ENCODE assay signal across 10 mouse cellular contexts in the genomic region with DNA sequence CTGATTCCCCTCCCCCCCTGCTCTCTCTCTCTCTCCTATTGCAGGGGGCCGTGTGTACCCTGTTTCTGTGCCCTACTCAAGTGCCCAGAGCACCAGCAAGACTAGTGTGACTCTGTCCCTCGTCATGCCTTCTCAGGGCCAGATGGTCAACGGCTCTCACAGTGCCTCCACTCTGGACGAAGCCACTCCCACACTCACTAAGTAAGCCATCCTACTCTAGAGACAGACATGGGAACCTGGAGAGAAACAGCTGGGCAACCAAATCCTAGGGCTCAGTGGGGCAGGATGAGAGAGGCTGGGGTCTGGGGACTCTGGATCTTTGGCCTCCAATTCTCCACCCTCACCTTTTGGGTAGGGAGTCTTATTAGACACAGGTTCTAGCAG. TPM values are rescaled to one million over a fixed set of nuclear protein-coding genes. Genes with fewer than 3 reads are reported as not detected.
DNase-seq lines count a peak whose midpoint lies in the region; ATAC-seq and TF ChIP-seq lines count a peak whose summit lies in the region.
"Had no signal": no experiment of that assay in that cellular context is flagged by ENCODE, and none has a peak within 500 bp of the region (broad histone marks: within the 10 kb centered on the region; RNA-seq: fewer than 3 reads in every experiment).

No protein-coding gene starts in this region.

- H3K4me2 ChIP-seq in lung, embryonic 15.5 days: no peak overlapping the region
- no peak overlapping the region for H3K4me2 ChIP-seq in intestine, embryonic 14.5 days (ENCODE audit: low read length)
- H3K4me2 ChIP-seq: neural tube, embryonic 13.5 days had no signal

- TF ChIP-seq CTCF in gastrocnemius, adult 2 months (IDR thresholded peaks at IDR 0.05): no peak
- TF ChIP-seq CTCF in small intestine, adult 2 months (IDR thresholded peaks at IDR 0.05; ENCODE audit: extremely low read depth, insufficient read length, insufficient replicate concordance, low read depth, low read length): no peak

- intact Hi-C loops in gastrocnemius, adult 2 months (cut with DNase I): no loop called here

- 42% methylated on average over 4 of the region's 4 CpGs for WGBS in lung, embryonic 15.5 days
- WGBS in intestine, embryonic 14.5 days: 38% methylated on average over 4 of the region's 4 CpGs
- 35% methylated on average over 4 of the region's 4 CpGs for WGBS in small intestine, adult 2 months

- H3K9ac ChIP-seq in lung, embryonic 15.5 days: no peak overlapping the region
- no peak overlapping the region for H3K9ac ChIP-seq in intestine, embryonic 14.5 days (ENCODE audit: low read length)
- H3K9ac ChIP-seq: neural tube, embryonic 13.5 days had no signal

- H3K9me3 ChIP-seq in lung, embryonic 15.5 days: no peaks in the 10 kb centered on the region
- H3K9me3 ChIP-seq in intestine, embryonic 14.5 days (ENCODE audit: control insufficient read depth, low read length): no peaks in the 10 kb centered on the region
- H3K9me3 ChIP-seq: neural tube, embryonic 13.5 days had no signal

- TF ChIP-seq POLR2A in small intestine, adult 2 months (IDR thresholded peaks at IDR 0.05; ENCODE audit: low read depth, low read length): no peak

- peaks cover 67% of the 10 kb centered on the region for H3K36me3 ChIP-seq in lung, embryonic 15.5 days
- H3K36me3 ChIP-seq in intestine, embryonic 14.5 days (ENCODE audit: control insufficient read depth, insufficient read depth, low read length): peaks cover 90% of the 10 kb centered on the region
- H3K36me3 ChIP-seq in small intestine, adult 2 months (ENCODE audit: control insufficient read depth, insufficient read depth, low read length): peaks cover 58% of the 10 kb centered on the region

- no peak for ATAC-seq in lung, embryonic 15.5 days (ENCODE audit: borderline replicate concordance, extremely low read depth, low FRiP score, low TSS enrichment)
- ATAC-seq in intestine, embryonic 14.5 days (replicated peaks; ENCODE audit: low FRiP score, low TSS enrichment, low read depth): no peak
- ATAC-seq in granulocyte monocyte progenitor cell, adult 5-6 weeks (replicated peaks; ENCODE audit: poor library complexity, severe bottlenecking): no peak

- peak overlapping the region; percentile 71 for H3K27ac ChIP-seq in gastrocnemius, adult 2 months
- H3K27ac ChIP-seq in lung, embryonic 15.5 days: peak overlapping the region; percentile 88
- H3K27ac ChIP-seq in intestine, embryonic 14.5 days (ENCODE audit: low read depth): peak overlapping the region; percentile 71
- peak overlapping the region; percentile 82 for H3K27ac ChIP-seq in small intestine, adult 2 months (ENCODE audit: insufficient read depth, low read depth, low read length)

- H3K4me3 ChIP-seq in gastrocnemius, adult 2 months: no peak overlapping the region
- H3K4me3 ChIP-seq in lung, embryonic 15.5 days: no peak overlapping the region
- no peak overlapping the region for H3K4me3 ChIP-seq in intestine, embryonic 14.5 days (ENCODE audit: low read depth, low read length)
- H3K4me3 ChIP-seq in small intestine, adult 2 months (ENCODE audit: low read depth, low read length): no peak overlapping the region
- H3K4me3 ChIP-seq: neural tube, embryonic 13.5 days had no signal

- DNase-seq in gastrocnemius, adult 2 months: no peak
- no peak for DNase-seq in gastrocnemius, postnatal 25 days
- DNase-seq in lung, adult 18-20 months: no peak
- no peak for DNase-seq in intestine, embryonic 14.5 days (ENCODE audit: low spot score)
- DNase-seq in c-Kit-positive CD71-positive TER-119-positive erythroid progenitor cells, embryonic 14.5 days (ENCODE audit: low spot score): no peak
- DNase-seq: gastrocnemius, postnatal 10 days had no signal

- H3K4me1 ChIP-seq in lung, embryonic 15.5 days: peaks cover 27% of the 10 kb centered on the region
- peaks cover 19% of the 10 kb centered on the region; the same call in 1 of the 2 replicates for H3K4me1 ChIP-seq in intestine, embryonic 14.5 days (replicated peaks; ENCODE audit: control insufficient read depth, insufficient read depth, low read length)
- peaks cover 37% of the 10 kb centered on the region for H3K4me1 ChIP-seq in small intestine, adult 2 months (ENCODE audit: control insufficient read depth, insufficient read depth, insufficient read length, low read length)

- no peaks in the 10 kb centered on the region for H3K27me3 ChIP-seq in lung, embryonic 15.5 days
- no peaks in the 10 kb centered on the region for H3K27me3 ChIP-seq in intestine, embryonic 14.5 days (replicated peaks; ENCODE audit: control insufficient read depth, insufficient read depth, low read length)
- no peaks in the 10 kb centered on the region for H3K27me3 ChIP-seq in small intestine, adult 2 months (ENCODE audit: control insufficient read depth, insufficient read depth, low read length)
- H3K27me3 ChIP-seq: neural tube, embryonic 13.5 days had no signal

RNA-seq across cellular contexts. Expression of a gene that starts 14.8 kb away (rescaled TPM):
- under 1 TPM; 0.61 to 0.78 TPM for total RNA-seq in gastrocnemius, adult 2 months (2021)
- total RNA-seq in gastrocnemius, postnatal 25 days (2021): 1 to 10 TPM in 1 of 2 experiments, under 1 TPM in 1; 0.87 to 1.1 TPM
- 4.9 and 5.2 TPM in 2 replicates for polyA plus RNA-seq in lung, embryonic 15.5 days (2015; fragmentation: Nextera tagmentation; extraction: Ambion mirVana)
- 10.5 and 11.1 TPM in 2 replicates for polyA plus RNA-seq in intestine, embryonic 14.5 days (2014; fragmentation: Nextera tagmentation; extraction: Ambion mirVana)
- polyA plus RNA-seq in small intestine, adult 2 months (2012; rRNA removed): 28.4 and 62.6 TPM in 2 replicates
- not detected in 2 replicates for total RNA-seq in granulocyte monocyte progenitor cell, adult 5-6 weeks (2014; fragmentation: Nextera tagmentation)
- total RNA-seq in granulocyte monocyte progenitor cell, adult 5-6 weeks (2017): not detected in 2 replicates

RNA-seq across cellular contexts. Expression of a gene that starts 25.8 kb away (rescaled TPM):
- 10 to 100 TPM; 13.0 to 16.1 TPM for total RNA-seq in gastrocnemius, adult 2 months (2021)
- 10 to 100 TPM; 13.8 to 14.6 TPM for total RNA-seq in gastrocnemius, postnatal 25 days (2021)
- 33.0 and 34.6 TPM in 2 replicates for polyA plus RNA-seq in lung, embryonic 15.5 days (2015; fragmentation: Nextera tagmentation; extraction: Ambion mirVana)
- 36.1 and 37.5 TPM in 2 replicates for polyA plus RNA-seq in intestine, embryonic 14.5 days (2014; fragmentation: Nextera tagmentation; extraction: Ambion mirVana)
- polyA plus RNA-seq in small intestine, adult 2 months (2012; rRNA removed): 14.7 and 28.6 TPM in 2 replicates
- 15.0 and 22.3 TPM in 2 replicates for total RNA-seq in granulocyte monocyte progenitor cell, adult 5-6 weeks (2014; fragmentation: Nextera tagmentation)
- 13.0 and 21.3 TPM in 2 replicates for total RNA-seq in granulocyte monocyte progenitor cell, adult 5-6 weeks (2017)
